Mouse (Mus musculus): ENCODE measurements around the gene Ssc4d. TPM values are rescaled to one million over a fixed set of nuclear protein-coding genes. Genes with fewer than 3 reads are reported as not detected.

Gene Ssc4d
- polyA plus RNA-seq, 1 experiment from 2014 or later: 3.2 TPM

Other genes with a start within 250 kb of the Ssc4d start
- 37.9 and 38.8 TPM in 2 replicates for gene Tmem120a, start 230.1 kb downstream of the Ssc4d start, polyA plus RNA-seq (2015; fragmentation: Nextera tagmentation; extraction: Ambion mirVana)
- 0.84 and 1.2 TPM in 2 replicates for gene Styxl1, start 196.1 kb downstream of the Ssc4d start, polyA plus RNA-seq (2015; fragmentation: Nextera tagmentation; extraction: Ambion mirVana)
- gene Mdh2, start 196.1 kb downstream of the Ssc4d start, polyA plus RNA-seq (2015; fragmentation: Nextera tagmentation; extraction: Ambion mirVana): 433 and 434 TPM in 2 replicates
- gene Srrm3, start 167.6 kb downstream of the Ssc4d start, polyA plus RNA-seq (2015; fragmentation: Nextera tagmentation; extraction: Ambion mirVana): 0.35 and 0.57 TPM in 2 replicates
- gene Hspb1, start 86.6 kb downstream of the Ssc4d start, polyA plus RNA-seq (2015; fragmentation: Nextera tagmentation; extraction: Ambion mirVana): 126 and 127 TPM in 2 replicates
- 150 and 155 TPM in 2 replicates for gene Ywhag, start 39.9 kb downstream of the Ssc4d start, polyA plus RNA-seq (2015; fragmentation: Nextera tagmentation; extraction: Ambion mirVana)
- gene Zp3, start 5.6 kb upstream of the Ssc4d start, polyA plus RNA-seq (2015; fragmentation: Nextera tagmentation; extraction: Ambion mirVana): 0.16 and 0.19 TPM in 2 replicates
- 26.6 and 27.6 TPM in 2 replicates for gene Dtx2, start 20.3 kb upstream of the Ssc4d start, polyA plus RNA-seq (2015; fragmentation: Nextera tagmentation; extraction: Ambion mirVana)
- 27.1 and 32.1 TPM in 2 replicates for gene Upk3b, start 64.0 kb upstream of the Ssc4d start, polyA plus RNA-seq (2015; fragmentation: Nextera tagmentation; extraction: Ambion mirVana)
- 5.4 and 8.7 TPM in 2 replicates for gene Upk3bl, start 80.0 kb upstream of the Ssc4d start, polyA plus RNA-seq (2015; fragmentation: Nextera tagmentation; extraction: Ambion mirVana)
- 3.3 and 4.4 TPM in 2 replicates for gene Rasa4, start 109.4 kb upstream of the Ssc4d start, polyA plus RNA-seq (2015; fragmentation: Nextera tagmentation; extraction: Ambion mirVana)
- 210 and 211 TPM in 2 replicates for gene Polr2j, start 142.1 kb upstream of the Ssc4d start, polyA plus RNA-seq (2015; fragmentation: Nextera tagmentation; extraction: Ambion mirVana)
- gene Lrwd1, start 161.5 kb upstream of the Ssc4d start, polyA plus RNA-seq (2015; fragmentation: Nextera tagmentation; extraction: Ambion mirVana): 37.6 and 41.3 TPM in 2 replicates
- 15.6 and 17.1 TPM in 2 replicates for gene Alkbh4, start 161.6 kb upstream of the Ssc4d start, polyA plus RNA-seq (2015; fragmentation: Nextera tagmentation; extraction: Ambion mirVana)
- gene Orai2, start 196.2 kb upstream of the Ssc4d start, polyA plus RNA-seq (2015; fragmentation: Nextera tagmentation; extraction: Ambion mirVana): 10.3 and 11.2 TPM in 2 replicates
- 45.7 and 52.9 TPM in 2 replicates for gene Prkrip1, start 224.4 kb upstream of the Ssc4d start, polyA plus RNA-seq (2015; fragmentation: Nextera tagmentation; extraction: Ambion mirVana)